Mouse (Mus musculus) small intestine, adult 2 months (tissue): ENCODE data around the gene Fam166b.

Source experiments
- CTCF ChIP-seq: fragments of 200-500 bp; IDR thresholded peaks from 2 replicates; pipeline ENCODE4 v1.5.1; 2012; ENCODE audit warnings: low read depth, mild to moderate bottlenecking, control low read depth, inconsistent platforms, low read length, moderate library complexity, mixed read lengths; ENCODE audit not compliant: insufficient replicate concordance, insufficient read length; ENCODE audit errors: extremely low read depth
- POLR2A ChIP-seq: fragments of 200-500 bp; IDR thresholded peaks from 2 replicates; pipeline ENCODE4 v1.6.1; 2012; ENCODE audit warnings: low read depth, mild to moderate bottlenecking, control low read depth, inconsistent platforms, low read length, moderate library complexity

DNA sequence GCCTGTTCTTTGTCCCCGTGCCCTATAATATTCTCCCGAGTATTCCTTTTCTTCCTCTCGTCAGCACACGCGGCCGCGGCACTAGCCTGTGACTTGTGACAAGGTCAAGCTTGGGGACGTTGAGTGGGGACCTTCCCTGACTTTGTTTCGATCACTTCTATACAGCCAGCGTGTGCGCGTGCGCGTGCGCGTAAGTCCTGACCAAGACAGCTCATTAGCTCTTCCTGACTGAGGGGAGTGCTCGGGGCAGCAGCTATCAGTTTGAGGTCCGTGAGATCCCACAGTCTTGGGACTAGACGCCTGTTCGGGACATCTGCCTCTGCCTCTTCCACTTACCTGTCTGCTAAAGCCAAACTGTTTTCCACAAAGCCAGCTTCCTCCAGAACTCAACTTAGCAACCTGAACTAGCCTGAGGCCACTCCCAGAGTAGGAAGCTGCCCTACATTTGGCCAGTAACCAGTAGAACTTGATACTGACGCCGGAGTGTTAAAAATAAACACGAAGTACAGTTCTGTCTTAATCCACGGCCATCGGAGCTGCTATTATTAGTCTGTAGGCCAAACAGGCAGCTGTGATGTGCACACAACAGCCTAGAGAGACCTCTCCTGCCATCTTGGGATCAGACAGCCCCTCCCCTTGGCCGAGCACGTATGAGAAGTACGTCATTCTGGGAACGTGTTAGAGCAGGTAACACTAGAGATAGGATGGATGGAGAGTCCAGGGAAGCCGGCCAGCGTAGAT, 29.4 kb downstream of the Fam166b start:
- TF ChIP-seq CTCF: no peak
- TF ChIP-seq POLR2A: no peak
